Mouse (Mus musculus) cerebellum, adult 2 months (tissue): Measurements from ENCODE around the gene Gzmm.

Source experiments
- CTCF ChIP-seq: fragments of 200-500 bp; IDR thresholded peaks from 2 replicates; pipeline ENCODE4 v1.5.1; 2011; ENCODE audit warnings: low read depth, mild to moderate bottlenecking, control low read depth, low read length, moderate library complexity, borderline replicate concordance; ENCODE audit not compliant: insufficient read depth
- POLR2A ChIP-seq: fragments of 200-500 bp; IDR thresholded peaks from 2 replicates; pipeline ENCODE4 v1.6.1; 2011; ENCODE audit warnings: low read length, control low read depth, borderline replicate concordance; ENCODE audit not compliant: insufficient read depth

- TF ChIP-seq CTCF (no peak), POLR2A (no peak)
These were observed 5.5 kb downstream of the Gzmm start for GRCm38 (mm10) chr10:79694379-79694655.
